Mouse (Mus musculus) layer of hippocampus, adult 9-10 months (tissue): Measurements from ENCODE around the gene 1700030J22Rik.

ENCODE experiments used
- DNase-seq: peaks from one replicate; pipeline ENCODE4 v3.0.0; 2022; ENCODE audit warnings: low spot score

Gene 1700030J22Rik

GRCm38 (mm10) chr8:116951778-116952177 is 27.0 kb downstream of the 1700030J22Rik start:
- no peak for DNase-seq

GRCm38 (mm10) chr8:116951369-116951768 is 27.4 kb downstream of the 1700030J22Rik start:
- DNase-seq: no peak

GRCm38 (mm10) chr8:116947589-116947988 is 31.2 kb downstream of the 1700030J22Rik start:
- DNase-seq: no peak

GRCm38 (mm10) chr8:116946851-116947250 is 31.9 kb downstream of the 1700030J22Rik start:
- DNase-seq: no peak

GRCm38 (mm10) chr8:116946268-116946838 is 32.4 kb downstream of the 1700030J22Rik start:
- DNase-seq: no peak

GRCm38 (mm10) chr8:116945169-116945910 is 33.4 kb downstream of the 1700030J22Rik start:
- no peak for DNase-seq

- no peak for DNase-seq
Measured at GRCm38 (mm10) chr8:116944385-116944696, 34.4 kb downstream of the 1700030J22Rik start.

- no peak for DNase-seq
Measured at GRCm38 (mm10) chr8:116943555-116944384, 35.0 kb downstream of the 1700030J22Rik start.

- DNase-seq: no peak
Measured at GRCm38 (mm10) chr8:116943161-116943554, 35.6 kb downstream of the 1700030J22Rik start, which contains the start of gene Atmin. Gene Atmin (plus strand): TSS chr8:116943393.

GRCm38 (mm10) chr8:116942284-116943058 is 36.3 kb downstream of the 1700030J22Rik start:
- no peak for DNase-seq

GRCm38 (mm10) chr8:116935506-116935905 is 43.3 kb downstream of the 1700030J22Rik start:
- no peak for DNase-seq

GRCm38 (mm10) chr8:116934976-116935375 is 43.8 kb downstream of the 1700030J22Rik start:
- DNase-seq: no peak

GRCm38 (mm10) chr8:116928588-116928987 is 50.2 kb downstream of the 1700030J22Rik start:
- DNase-seq: no peak

- no peak for DNase-seq
Measured at GRCm38 (mm10) chr8:116927880-116928279, 50.9 kb downstream of the 1700030J22Rik start.

GRCm38 (mm10) chr8:116923526-116923925 is 55.2 kb downstream of the 1700030J22Rik start:
- no peak for DNase-seq

GRCm38 (mm10) chr8:116922060-116922757 is 56.5 kb downstream of the 1700030J22Rik start:
- no peak for DNase-seq

- DNase-seq: peak; percentile 81
Measured at GRCm38 (mm10) chr8:116921337-116922059, 57.3 kb downstream of the 1700030J22Rik start, which contains the start of the genes Cmc2 and Cenpn. Gene Cmc2 (minus strand): TSS chr8:116921455. Gene Cenpn (plus strand): TSS chr8:116921730.

GRCm38 (mm10) chr8:116921005-116921336 is 57.8 kb downstream of the 1700030J22Rik start:
- DNase-seq: no peak
